Mouse (Mus musculus) left cerebral cortex, adult 8-10 months (tissue): ENCODE results near the gene H2-Eb2. TPM values are rescaled to one million over a fixed set of nuclear protein-coding genes. Genes with fewer than 3 reads are reported as not detected.
A peak's percentile ranks its signal among the peaks of the same experiment; 100 is the strongest.
"Not testable (repeated sequence)": the region's sequence is repeated elsewhere in the genome, so short reads cannot be mapped to it uniquely, and the experiment has no call there.

Experiments
- DNase-seq, 2 experiments: peaks; one replicate each; pipeline ENCODE4 v3.0.0; 2022; ENCODE audit warnings: low spot score in 2 of 2
- total RNA-seq, 4 experiments: library from RNA; stranded (reverse); gene quantifications; 2 replicates each; pipeline ENCODE4 v1.2.4; 2022

The H2-Eb2 gene
- total RNA-seq, 4 experiments from 2014 or later, result not detected

DNA sequence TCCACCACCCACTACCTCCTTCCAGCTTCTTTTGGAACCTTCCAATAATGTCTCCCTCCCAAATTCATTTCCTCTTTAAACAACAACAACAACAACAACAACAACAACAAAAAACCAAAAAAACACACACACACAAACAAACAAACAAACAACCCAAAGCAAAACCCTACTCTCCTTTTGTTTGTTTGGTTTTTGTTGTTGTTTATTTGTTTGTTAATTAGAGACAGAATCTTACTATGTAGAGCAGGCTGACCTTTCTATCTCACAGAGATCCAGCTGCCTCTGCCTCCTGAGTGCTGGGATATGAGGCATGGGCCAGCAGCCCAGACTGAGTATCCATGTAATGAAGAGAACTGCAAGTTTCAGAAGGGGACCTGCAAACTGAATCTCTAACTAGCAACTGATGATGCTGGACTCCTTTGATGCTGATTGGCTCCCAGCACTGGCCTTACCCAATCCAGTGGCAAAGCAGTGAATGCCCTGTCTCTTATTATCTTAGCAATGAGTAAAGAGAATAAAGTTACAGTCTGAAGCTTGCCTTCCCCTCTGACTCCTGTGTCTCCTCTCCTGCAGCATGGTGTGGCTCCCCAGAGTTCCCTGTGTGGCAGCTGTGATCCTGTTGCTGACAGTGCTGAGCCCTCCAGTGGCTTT, 20.0 kb upstream of the H2-Eb2 start, which contains the start of gene H2-Eb1:
Gene H2-Eb1 (plus strand): TSS at position 488 of the 651 bp plus-strand sequence.
- peak; percentile 75 to 85 for DNase-seq

DNA sequence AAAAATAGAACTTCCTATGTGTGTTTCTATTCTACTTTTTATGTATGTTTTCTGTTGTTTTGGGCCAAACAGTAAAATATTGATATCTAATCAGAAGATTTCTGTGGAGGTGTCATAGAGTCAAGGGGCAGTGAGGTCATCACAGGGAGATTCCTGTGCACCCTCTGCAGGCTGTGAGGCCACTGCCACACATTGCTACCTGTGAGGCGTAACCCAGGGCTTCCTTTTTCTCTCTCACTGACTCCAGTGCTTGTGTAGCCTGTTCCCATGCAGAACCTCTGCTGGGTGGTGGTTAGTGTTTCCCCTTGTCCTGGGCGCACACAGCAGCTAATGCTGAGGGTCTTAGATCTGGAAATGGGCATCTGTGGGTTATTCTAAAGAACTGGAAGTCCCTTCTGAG, 19.1 kb upstream of the H2-Eb2 start:
- DNase-seq, result no peak

DNA sequence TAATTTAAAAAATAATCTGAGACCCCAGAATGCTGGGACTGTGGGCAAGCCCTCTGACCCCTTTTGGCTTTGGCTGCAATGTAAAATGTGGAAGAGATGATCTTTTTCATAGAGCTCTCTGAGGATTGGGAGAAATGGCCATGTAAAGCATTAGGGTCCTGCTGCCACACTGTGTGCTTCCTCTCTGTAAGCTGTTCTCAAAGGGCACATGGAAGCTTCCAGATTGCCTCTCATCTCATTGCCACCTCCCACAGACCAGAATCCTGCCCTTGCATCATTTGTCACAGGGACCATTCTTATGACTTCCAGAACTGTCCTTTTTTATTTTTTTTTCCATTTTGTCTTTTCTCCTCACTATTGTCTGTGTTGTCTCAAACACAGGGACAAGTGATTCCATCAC, 18.2 kb upstream of the H2-Eb2 start:
- DNase-seq, result no peak

DNA sequence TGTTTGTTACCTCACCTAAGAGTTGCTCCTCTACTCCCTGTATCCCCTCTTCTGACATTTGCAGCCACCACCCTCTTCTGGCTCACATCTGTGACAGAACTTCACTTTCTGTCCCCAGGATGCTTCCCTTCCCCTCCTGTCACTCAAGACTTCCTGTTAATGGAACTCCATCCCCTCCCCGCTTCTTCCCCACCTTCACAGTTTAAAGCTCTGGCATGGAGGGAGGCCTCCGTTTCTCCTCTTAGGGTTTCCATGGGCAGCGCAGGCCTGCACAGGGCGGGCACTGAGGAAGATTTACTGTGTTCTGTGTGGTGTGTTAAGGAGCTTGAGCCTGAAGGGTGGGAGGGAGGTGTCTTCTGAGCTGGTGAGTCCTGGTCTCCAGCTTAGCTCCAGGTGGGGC, 17.3 kb upstream of the H2-Eb2 start:
- no peak for DNase-seq

DNA sequence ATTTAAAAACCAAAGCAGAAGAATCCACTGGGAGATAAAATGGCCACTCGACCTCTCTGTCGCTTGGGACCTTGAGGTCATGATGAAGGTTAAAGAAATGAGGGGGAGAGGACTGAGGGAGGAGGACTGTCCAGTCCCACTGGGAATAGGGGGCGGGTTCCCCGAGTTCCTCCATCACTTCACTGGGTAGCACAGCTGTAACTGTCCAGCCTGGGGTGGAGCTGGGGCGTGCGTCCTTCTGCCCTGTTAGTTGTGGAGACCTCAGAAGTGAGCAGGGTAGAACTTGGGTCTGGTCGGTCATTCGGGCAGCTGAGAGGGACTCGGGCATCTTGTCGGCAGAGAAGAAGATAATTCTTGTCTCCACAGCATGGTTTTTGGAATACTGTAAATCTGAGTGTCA, 16.2 kb upstream of the H2-Eb2 start:
- no peak for DNase-seq

DNA sequence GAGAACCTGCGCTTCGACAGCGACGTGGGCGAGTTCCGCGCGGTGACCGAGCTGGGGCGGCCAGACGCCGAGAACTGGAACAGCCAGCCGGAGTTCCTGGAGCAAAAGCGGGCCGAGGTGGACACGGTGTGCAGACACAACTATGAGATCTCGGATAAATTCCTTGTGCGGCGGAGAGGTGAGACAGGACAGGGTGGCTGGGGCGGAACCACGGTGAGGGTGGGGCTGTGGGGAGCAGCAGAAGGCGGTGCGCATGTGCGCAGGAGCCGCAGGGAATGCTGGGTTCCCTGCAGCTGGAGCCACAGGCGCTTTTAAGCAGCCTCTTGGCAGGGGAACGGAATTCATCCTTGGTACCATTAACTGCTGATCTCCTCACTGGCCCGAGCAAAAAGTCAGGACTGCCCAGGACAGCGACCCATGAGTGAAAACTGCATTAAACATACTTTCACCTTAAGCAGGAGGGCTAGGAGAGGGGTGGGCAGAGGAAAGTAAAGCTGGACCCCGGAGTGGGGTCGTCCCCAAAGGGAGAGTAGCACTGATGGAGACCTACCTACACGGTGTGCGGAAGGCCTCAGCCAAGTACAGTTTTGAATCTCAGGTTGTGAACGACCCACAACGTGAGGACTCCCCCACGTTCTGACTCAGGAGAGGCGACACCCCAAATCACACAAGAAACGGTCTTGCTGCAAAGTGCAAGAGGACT, 15.6 kb upstream of the H2-Eb2 start:
- peak; percentile 40 to 62 for DNase-seq

DNA sequence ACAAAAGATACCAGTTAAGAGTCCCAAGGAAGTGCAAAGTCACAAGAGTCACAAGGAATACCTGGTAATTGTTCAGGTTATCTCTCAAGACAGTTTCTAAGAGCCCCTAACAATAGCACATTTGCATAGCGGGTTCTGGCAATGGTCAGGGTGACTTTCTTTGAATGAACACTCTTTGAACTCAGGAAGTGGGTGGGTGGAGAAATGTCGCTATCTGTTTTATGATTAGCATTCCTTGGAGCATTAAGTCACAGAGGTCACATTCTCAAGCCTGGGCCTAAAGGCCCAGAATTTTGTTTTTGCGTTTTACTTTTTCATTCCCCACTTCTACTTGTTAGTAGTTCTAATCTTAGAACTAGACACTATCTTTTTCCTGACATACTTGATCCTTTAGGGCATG, 14.9 kb upstream of the H2-Eb2 start:
- DNase-seq, result not testable (repeated sequence)

DNA sequence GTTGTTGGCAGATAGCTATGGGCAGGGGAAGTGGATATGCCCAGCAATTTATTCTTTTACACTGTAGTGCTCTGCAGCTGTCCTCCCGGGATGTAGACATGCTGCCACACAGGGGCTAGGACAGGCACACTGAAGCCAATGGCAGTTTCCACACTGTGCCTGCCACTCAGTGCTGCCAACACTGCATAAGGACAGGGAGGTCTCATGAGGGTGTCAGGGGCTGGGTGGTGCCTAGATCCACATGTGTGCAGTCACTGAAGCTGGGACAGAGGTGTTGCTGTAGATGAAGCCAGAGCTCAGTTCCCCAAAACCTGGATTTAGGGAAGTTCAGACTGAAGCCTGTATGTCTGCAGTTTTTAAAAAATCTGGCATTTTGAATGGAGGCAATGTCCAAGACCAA, 13.3 kb upstream of the H2-Eb2 start:
- DNase-seq, result no peak

DNA sequence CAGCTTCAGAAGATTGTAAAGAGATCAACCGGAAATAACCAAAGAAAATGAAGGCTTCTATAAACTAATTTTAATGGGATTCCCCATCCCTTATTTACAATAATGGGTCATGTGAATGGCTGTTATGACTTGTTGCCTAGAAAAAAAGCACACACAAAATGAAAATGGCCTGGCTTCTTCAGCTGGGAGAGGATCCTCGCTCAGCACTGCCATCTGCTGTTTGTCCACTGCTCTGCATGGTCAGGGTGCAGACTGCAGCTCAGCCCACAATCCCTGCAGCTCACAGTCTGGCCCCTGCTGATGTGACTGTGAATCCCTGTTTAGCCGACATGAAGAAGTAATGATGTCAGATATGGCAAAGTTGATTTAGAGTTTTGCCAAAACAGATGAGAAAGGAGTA, 12.1 kb upstream of the H2-Eb2 start:
- DNase-seq, result peak; percentile 41 to 62

DNA sequence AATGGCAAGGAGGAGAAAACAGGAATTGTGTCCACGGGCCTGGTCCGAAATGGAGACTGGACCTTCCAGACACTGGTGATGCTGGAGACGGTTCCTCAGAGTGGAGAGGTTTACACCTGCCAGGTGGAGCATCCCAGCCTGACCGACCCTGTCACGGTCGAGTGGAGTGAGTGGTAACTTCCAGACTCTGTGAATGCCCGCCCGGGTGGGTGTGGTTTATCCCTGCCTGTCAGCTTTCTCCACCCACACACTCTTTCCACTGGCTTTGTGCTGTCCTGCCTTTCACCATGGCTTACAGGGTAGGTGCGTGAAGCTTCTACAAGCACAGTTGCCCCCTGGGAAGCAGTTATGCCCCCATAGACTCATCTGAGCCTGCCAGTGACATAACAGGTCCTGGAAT, 11.2 kb upstream of the H2-Eb2 start:
- DNase-seq, result no peak

DNA sequence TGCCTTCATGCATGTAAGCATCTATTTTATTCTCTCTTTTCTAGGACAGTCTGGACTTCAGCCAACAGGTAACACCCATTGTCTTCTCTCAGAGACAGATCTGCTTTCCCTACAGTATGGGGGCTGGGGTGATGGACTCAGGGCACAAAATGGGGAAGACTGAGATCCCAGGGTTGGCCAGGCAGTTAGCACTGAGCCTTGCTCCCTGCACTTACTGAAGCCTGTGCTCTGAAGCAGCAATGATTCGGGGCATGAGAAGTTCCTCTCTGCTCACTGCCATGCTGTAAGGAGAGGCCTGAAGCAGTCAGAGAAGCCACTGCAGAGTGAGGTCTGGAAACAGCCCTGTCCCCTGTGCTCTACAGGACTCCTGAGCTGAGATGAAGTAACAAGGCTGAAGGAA, 10.0 kb upstream of the H2-Eb2 start:
- DNase-seq, result no peak

DNA sequence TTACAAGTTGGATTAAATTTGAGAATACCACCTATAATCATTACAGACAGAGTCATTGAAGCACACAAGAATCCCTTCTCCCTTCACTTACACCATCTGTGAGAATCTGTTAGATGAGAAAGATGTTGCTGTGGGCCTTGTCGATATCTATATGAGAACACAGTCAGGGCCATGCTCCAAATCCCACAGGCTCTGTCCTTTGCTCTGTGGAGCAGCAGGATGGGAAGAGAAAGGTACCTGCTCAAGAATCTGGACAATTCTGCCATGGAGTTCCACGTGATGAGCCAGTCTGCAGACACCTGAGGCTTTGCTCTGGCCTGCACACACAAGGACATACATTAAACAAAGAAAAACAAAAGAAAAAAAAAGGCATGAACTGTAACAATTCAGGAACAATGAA, 8.8 kb upstream of the H2-Eb2 start:
- DNase-seq, result no peak

DNA sequence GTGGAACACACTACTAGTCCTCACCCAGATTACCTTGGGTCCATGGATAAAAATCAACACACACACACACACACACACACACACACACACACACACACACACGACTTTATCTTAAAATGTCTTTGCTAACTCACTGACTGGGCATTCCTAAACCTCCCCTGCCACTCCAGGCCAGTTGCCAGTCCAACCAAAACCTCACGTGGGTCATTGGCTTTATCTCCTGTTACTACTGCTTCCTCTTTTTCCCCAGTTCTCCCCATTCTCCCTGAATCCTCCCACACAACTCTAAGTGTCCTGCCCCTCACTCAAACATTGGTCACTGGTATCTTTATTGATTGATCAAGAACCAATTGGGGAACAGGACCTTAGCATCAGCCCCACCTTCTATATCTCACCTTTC, 8.2 kb upstream of the H2-Eb2 start:
- no peak for DNase-seq

DNA sequence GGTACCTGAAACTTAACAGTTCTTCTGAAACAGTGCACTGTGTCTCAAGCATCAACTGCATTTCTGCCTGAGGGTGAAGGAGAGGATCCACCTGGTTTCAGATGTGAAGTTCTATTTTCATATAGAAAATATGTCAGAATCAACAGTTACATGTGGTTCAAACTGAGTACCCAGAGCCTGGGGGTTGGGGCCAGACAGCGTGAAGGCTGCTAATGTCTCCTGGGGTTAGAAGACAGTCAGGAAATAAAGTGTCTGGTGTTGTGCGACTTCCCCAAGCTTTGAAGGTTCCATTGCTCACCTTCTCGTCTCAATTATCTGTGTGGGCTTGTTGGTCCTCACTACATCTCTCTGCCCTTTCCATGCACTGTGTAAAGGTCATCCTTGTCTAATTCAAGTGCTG, 908 bp downstream of the H2-Eb2 start:
- DNase-seq, result no peak

DNA sequence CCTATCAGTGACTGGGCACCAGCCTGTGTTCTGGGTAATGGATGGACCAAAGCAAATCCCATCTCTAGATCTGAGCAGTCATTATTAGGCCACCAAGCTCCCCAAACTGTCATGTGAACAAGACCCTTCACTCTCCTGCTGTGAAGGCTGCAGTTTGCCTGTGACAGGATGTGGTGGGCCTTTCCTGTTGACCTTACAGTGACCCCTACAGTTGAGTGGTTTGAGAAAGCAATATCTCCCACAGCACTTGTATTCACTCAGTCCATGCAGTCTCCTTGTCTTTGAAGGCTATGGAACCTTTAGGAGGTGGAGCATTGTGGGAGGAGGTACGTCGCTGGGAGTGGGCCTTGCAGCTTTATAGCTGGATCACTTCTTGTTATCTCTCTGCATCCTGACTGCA, 4.3 kb downstream of the H2-Eb2 start:
- DNase-seq, result no peak

DNA sequence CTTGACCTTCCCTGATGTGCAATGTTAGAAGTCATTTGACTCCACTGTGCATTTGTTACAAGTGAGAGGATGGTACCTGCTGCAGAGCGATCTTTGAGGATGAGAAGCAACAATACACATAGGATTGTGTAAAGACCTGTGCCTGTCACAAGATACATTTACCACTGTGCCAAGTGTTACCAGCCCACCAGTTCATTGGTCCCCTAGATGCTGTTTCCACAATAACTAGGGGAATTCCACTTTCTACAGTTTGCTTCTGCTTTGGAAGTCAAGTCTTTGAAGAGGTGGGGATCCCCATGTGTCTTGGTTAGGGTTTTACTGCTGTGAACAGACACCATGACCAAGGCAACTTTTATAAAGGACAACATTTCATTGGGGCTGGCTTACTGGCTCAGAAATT, 5.7 kb downstream of the H2-Eb2 start:
- no peak for DNase-seq

DNA sequence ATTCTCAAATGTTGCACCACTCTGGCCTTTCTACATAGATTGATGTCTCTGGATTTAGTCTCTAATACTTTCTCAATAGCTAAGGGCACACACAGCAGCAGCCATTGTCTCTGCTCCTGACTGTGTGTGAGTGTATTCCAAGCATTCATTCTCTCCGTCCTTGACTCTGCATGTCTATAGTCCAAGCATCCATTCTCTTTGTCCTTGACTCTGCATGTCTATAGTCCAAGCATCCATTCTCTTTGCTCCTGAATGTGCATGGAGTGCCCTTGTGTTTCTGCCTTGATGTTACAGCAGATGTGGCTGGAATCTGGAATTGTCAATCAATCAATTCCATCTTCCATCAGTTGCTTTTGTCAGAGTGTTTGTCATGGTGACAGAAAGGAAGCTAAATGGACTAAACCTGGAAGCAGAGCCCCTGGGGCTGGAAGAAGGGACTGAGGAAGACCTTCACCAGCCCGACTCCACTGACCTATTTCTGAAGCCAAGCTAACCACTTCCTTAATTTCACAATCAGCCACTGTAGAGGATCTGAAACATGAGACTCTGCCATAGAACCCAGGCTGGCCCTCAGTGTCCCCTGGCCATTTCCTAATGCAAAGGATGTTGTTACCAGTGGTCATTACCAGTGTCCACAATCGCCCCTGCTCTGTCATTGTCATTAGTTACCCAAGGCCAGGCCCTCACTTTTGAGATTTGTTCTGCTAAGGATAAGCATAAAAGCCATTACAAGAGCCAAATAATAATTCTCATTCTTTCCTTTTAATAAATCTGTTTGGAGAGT, 15.3 kb downstream of the H2-Eb2 start:
- DNase-seq, result no peak

DNA sequence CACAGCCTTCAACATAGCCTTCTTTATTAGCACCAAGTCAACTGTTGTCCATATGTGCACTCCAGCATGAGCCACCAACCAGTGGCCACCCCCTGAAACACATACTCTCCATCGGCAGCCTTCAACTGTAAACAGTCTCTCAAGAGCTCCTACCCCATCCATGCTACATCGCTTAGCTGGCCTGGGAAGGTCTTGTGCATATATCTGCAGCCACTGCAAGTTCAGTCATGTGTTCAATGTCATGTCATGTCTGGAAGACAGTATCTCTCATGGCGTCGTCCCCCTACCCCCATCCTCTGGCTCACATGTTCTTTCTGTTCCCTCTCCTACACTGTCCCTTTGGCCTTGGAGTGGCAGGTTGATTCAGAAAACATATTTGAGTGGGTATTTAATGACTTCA, 19.4 kb downstream of the H2-Eb2 start:
- DNase-seq, result no peak

DNA sequence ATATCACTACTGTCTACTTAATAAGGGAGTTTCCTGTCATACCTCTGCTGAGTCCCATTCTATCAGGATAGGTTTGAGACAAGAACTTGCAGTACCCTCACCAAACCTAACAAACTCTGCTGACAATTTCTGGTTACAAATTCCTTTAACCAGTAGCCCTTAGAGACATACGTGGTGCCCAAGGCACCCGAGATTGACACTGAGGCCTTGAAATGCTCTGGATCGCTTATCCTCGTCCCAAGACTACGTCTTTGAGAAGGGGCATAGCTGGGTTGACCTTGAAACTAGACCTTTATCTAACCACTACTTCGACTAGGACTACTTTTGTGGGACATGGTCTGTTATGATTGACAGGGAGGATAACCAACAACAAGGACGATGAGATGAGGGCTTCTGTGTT, 20.0 kb downstream of the H2-Eb2 start:
- no peak for DNase-seq

DNA sequence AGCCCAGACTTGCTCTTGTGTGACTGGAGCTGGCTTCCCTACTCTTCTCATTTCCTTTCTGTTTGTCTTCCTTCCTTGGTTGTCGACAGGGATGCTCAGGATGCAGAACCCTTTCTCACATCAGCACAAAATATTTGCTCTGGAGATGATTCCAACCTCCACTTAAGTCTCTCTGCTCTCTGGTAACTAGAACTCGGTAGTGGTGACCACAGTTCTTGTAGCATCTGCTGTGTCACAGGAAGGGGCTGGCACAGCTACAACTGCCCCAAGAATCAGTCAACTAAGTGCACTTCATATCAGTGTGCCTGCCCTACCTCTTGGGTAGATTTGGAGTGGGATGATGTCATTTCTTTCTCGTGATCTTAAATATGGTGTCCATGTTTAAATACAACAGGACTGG, 20.6 kb downstream of the H2-Eb2 start:
- DNase-seq, result no peak

DNA sequence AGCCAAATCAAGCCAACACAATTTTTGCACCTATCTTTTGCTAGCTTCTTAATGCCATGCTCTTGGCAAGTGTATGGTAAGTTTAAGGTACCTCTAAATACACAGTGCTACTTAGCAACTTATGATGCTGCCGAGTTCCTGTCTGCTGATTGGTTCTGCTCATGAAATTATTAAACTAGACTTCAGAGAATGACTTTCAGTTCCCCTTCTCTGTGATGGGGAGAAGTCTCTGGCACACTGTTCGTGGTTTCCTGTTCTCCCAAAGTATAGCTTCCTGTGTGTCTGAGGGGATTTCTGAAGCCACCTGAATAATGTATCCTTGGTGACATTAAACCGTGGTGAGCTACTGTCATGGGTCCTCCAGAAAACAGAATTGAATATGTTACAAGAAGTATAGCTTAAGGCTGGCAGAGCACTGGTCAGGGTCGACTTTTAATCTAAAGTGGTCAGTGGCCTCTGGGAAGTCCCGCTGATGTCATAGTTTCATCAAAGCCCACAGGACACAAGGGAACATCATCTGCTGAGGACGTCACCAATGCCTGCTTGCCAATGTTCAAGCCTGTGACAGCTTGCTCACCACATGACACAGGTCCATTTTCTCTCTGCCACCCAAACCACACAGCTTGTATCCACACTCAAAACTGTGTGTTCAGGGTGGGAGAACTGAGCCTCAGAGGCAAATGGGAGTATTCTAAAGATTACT, 22.3 kb downstream of the H2-Eb2 start:
- DNase-seq, result peak; percentile 10 to 42

DNA sequence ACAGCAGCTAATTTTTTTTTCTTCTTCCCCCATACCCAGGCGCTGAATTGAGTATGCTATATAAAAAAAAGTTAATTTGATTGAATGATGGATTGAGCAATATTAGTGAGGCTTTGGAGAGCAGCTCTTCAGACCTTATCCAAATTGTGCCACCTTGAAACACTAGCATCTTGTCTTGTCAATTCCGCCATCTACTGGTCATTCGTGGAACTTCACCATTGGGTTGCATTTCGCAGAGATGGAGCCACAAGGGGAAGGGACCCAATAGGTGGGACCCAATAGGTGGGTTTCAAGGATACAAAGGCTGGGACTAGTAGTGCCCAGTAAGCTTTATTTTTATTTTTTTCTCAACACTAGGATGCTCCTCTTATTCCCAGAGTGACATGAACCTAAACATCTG, 24.0 kb downstream of the H2-Eb2 start:
- peak; percentile 10 to 56 for DNase-seq
